Mouse (Mus musculus): Measurements from ENCODE around the gene Defb43. TPM values are rescaled to one million over a fixed set of nuclear protein-coding genes. Genes with fewer than 3 reads are reported as not detected.

Gene Defb43
- not detected in 2 replicates for polyA plus RNA-seq (2015; fragmentation: Nextera tagmentation; extraction: Ambion mirVana)

DNA sequence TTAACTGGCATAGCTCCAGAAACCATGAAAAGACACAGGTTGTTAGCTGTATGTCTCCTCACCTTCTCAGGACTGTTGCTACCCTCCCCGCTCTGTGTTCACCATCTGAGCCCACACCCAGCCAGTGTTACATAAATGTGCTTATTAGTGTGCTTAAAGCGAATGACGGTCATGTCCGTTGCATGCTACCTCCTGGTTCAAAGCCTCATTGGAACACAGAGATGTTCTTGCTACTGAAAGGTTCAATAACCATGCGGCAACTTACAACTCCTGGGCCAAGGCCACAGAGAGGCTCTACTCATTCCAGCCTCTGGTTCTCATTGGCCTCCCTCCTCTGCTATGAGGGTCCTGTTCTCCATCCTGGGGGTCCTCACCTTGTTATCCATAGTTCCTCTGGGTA lies at the start of gene Defb43:
Gene Defb43, plus strand, starts transcription at position 301 of the 400 bp plus-strand sequence.
- Histone ChIP-seq H3K36me3 (ENCODE audit: poor library complexity, severe bottlenecking) (no peaks in the 10 kb centered on the region), H3K9me3 (replicated peaks) (no peaks in the 10 kb centered on the region), H3K9ac (no peak within 1 kb of the TSS), H3K27ac (no peak within 1 kb of the TSS), H3K4me3 (no peak within 1 kb of the TSS), H3K4me2 (no peak within 1 kb of the TSS), H3K27me3 (no peaks in the 10 kb centered on the region), H3K4me1 (no peaks in the 10 kb centered on the region)
- WGBS: 96% methylated on average over 5 of the region's 5 CpGs
- ATAC-seq: no peak

DNA sequence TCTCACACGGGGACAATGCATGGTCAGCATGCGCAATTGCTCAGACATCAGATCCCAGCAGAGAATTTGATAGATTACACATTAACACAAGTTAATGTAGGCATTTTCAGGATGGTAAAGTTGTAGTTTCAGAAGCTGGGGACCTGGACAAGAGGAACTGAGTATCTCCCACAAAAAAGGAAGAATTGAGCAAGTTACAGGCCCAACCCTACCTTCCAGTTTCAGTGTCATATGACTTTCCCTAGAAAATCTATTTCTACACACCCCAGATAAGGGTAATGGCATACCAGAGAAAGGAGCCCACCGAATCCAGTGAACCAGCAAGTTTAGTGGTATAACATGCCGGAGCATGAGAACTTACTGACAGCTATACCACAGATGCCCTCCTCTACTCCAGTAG lies 47.9 kb upstream of the Defb43 start:
- peaks cover 15% of the 10 kb centered on the region for H3K36me3 ChIP-seq (ENCODE audit: poor library complexity, severe bottlenecking)
- H3K27ac ChIP-seq: no peak overlapping the region
- no peak overlapping the region for H3K4me3 ChIP-seq
- WGBS: 93% methylated on average over 4 of the region's 4 CpGs
- no peaks in the 10 kb centered on the region for H3K9me3 ChIP-seq (replicated peaks)
- peaks cover 8% of the 10 kb centered on the region; the same call in 1 of the 2 replicates for H3K4me1 ChIP-seq
- no peak overlapping the region for H3K4me2 ChIP-seq
- ATAC-seq: no peak
- no peak overlapping the region for H3K9ac ChIP-seq
- no peaks in the 10 kb centered on the region for H3K27me3 ChIP-seq

DNA sequence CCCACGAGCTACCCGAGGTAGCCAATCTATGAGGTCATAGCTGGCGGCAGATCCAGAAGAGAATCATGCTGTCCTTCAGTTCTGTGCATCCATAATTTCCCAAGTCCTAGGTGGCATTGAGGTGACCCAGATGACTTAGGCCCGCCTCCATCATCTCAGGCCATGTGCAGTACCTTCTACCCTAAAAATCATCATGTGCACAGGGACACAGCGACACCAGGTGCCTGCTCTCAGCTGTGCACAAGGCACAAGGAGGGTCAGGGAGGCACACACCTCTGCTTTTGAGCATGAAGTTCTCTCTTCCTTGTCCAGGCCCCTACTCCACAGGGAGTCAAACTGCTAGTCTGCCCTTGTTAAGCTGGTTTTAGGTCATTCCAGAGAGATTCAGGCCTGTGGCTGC lies 46.2 kb upstream of the Defb43 start:
- 0 out of 2 replicates have a peak, but pooled peaks cover 6% of the 10 kb centered on the region for H3K36me3 ChIP-seq (ENCODE audit: poor library complexity, severe bottlenecking)

DNA sequence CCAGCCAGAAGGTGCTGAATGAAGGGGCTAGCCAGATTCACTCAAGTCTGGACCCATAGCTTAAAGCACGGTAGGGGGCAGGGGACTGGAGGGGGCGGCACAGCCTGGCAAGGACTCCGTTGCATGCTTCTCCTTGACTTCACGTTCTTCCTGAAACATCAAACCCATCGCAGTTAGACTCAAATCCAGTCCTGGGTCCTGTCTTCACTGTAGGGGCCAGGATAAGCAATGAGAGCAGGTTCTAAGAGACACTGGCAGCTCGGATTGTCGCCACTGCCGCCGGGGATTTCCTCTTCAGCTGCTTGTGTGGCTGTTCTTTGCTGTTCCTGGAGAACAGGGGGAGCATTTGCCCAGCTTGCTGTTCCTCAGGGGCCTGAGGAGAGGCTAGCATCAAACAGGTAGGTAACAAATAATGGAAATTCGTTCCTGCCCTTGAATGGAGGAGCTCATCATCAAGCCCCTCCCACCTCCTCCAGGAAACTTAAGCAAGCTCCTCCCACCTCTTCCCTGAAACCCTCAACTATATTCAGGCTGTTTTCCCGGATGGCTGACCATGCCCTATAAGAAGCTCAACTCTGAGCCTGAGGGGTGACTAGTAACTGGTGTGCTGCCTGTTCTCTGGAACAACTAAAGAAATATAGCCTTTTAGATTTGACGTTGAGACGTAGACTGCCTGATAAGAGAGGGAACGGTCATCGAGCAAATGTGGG lies 45.6 kb upstream of the Defb43 start:
- Histone ChIP-seq H3K36me3 (ENCODE audit: poor library complexity, severe bottlenecking) (0 out of 2 replicates have a peak, but pooled peaks cover 6% of the 10 kb centered on the region), H3K27ac (no peak overlapping the region), H3K4me1 (peaks cover 8% of the 10 kb centered on the region; the same call in 1 of the 2 replicates), H3K27me3 (no peaks in the 10 kb centered on the region), H3K4me2 (peak overlapping the region; percentile 46), H3K9ac (no peak overlapping the region), H3K9me3 (replicated peaks) (no peaks in the 10 kb centered on the region), H3K4me3 (peak overlapping the region; percentile 22)
- 26% methylated on average over 15 of the region's 15 CpGs for WGBS
- no peak for ATAC-seq

More for the DNA sequence above, 46.2 kb upstream of the Defb43 start:
- Histone ChIP-seq H3K9ac (no peak overlapping the region), H3K27me3 (no peaks in the 10 kb centered on the region), H3K9me3 (replicated peaks) (no peaks in the 10 kb centered on the region), H3K4me1 (peaks cover 8% of the 10 kb centered on the region; the same call in 1 of the 2 replicates), H3K4me3 (no peak overlapping the region), H3K27ac (no peak overlapping the region), H3K4me2 (no peak overlapping the region)
- ATAC-seq: no peak
- WGBS: 85% methylated on average over 5 of the region's 5 CpGs

DNA sequence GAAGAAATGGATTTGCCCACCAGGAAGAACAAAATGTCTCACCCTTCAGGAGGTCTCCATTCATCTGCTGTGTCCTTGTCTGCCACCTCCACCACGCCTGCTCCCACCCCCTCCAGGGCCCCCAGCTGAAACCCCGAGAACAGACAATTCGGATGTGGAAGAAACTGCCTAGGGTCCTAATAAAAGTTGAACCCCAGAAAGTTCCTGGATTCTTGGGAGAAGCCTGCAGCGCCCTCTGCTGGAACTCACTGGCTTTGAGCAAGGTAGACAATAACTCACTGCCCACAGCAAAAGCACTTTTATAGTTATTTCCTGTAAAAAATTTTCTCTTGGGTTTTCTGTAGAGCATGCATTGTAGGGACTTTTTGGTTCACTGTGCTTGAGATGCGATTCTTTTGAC lies 36.5 kb upstream of the Defb43 start:
- no peaks in the 10 kb centered on the region for H3K36me3 ChIP-seq (ENCODE audit: poor library complexity, severe bottlenecking)
- H3K4me1 ChIP-seq: no peaks in the 10 kb centered on the region
- no peaks in the 10 kb centered on the region for H3K9me3 ChIP-seq (replicated peaks)
- ATAC-seq: no peak
- H3K4me2 ChIP-seq: no peak overlapping the region
- H3K27ac ChIP-seq: no peak overlapping the region
- H3K4me3 ChIP-seq: no peak overlapping the region
- no peak overlapping the region for H3K9ac ChIP-seq
- H3K27me3 ChIP-seq: no peaks in the 10 kb centered on the region
- 9% methylated on average over 5 of the region's 5 CpGs for WGBS

DNA sequence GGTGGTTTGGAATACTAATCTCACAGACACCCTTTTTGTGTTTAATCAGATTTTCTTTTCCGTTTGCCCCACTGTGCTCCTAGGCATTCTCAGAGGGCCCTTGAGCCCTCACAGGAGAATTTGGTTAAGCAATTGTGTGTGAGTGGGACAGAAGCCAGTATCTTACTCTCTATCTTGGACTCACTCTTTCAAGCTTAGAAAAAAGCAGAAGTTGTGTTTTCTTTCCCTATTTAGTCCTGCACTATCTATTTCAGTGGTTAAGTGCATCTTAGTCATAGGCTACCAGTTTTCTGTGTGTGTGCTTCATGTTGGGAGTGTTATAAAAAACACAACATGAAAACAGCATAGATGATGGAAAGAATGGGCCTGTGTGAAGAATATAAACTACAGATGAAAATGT lies 31.8 kb upstream of the Defb43 start:
- no peak overlapping the region for H3K4me2 ChIP-seq
- no peaks in the 10 kb centered on the region for H3K36me3 ChIP-seq (ENCODE audit: poor library complexity, severe bottlenecking)
- H3K27me3 ChIP-seq: no peaks in the 10 kb centered on the region
- H3K27ac ChIP-seq: no peak overlapping the region
- no peaks in the 10 kb centered on the region for H3K9me3 ChIP-seq (replicated peaks)
- no peak for ATAC-seq
- H3K9ac ChIP-seq: no peak overlapping the region
- H3K4me3 ChIP-seq: no peak overlapping the region
- no peaks in the 10 kb centered on the region for H3K4me1 ChIP-seq
- 70% methylated on average over 1 of the region's 1 CpGs for WGBS

DNA sequence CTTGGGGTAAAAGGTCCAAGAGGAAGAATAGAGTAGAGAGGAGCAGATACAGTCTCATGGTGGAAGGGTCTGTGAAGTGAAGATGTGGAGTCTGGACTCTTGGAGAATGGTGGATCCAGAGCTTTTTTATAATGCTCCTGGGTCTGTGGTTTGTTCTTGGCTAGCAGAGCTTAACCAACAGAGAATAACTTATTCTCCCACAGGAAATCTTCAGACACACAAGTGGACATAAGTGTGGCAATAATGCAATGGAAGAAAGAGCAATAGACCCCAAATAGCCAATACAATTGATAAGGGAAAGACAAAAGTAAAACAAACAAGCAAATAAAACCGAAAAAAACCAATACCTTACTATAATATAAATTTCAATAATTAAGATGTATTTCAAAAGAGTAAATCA lies 27.2 kb upstream of the Defb43 start, which contains the start of gene Defb48:
Gene Defb48, minus strand, starts transcription at position 101 of the 400 bp plus-strand sequence.
- Histone ChIP-seq H3K27ac (no peak within 1 kb of the TSS), H3K4me3 (no peak within 1 kb of the TSS), H3K4me1 (no peaks in the 10 kb centered on the region), H3K4me2 (no peak within 1 kb of the TSS), H3K9me3 (replicated peaks) (no peaks in the 10 kb centered on the region), H3K9ac (no peak within 1 kb of the TSS), H3K27me3 (no peaks in the 10 kb centered on the region), H3K36me3 (ENCODE audit: poor library complexity, severe bottlenecking) (no peaks in the 10 kb centered on the region)
- 62% methylated on average over 1 of the region's 1 CpGs for WGBS
- ATAC-seq: no peak

DNA sequence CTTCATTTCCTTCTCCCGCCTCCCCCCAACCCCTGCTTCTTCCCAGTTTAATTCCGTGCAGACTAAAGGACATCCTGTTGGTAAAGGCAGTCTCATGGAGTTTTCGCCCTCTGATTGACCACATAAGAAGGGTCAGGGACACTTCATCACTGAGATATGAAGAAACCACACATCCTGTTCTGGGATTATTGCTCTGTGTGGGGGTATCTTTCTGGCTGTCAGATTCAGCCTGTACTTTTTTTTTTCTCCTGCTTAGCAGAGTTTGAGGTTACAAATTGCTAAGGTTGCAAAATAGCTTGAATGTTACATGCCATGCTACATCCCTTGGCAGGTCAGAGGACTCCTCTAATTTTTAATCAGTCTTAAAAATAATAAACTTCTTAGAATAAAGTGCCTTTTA lies 20.3 kb upstream of the Defb43 start:
- Histone ChIP-seq H3K4me2 (no peak overlapping the region), H3K9ac (no peak overlapping the region), H3K4me1 (no peaks in the 10 kb centered on the region), H3K4me3 (no peak overlapping the region), H3K27ac (no peak overlapping the region), H3K9me3 (replicated peaks) (no peaks in the 10 kb centered on the region), H3K36me3 (ENCODE audit: poor library complexity, severe bottlenecking) (no peaks in the 10 kb centered on the region), H3K27me3 (no peaks in the 10 kb centered on the region)
- no peak for ATAC-seq
- WGBS: 85% methylated on average over 3 of the region's 3 CpGs

DNA sequence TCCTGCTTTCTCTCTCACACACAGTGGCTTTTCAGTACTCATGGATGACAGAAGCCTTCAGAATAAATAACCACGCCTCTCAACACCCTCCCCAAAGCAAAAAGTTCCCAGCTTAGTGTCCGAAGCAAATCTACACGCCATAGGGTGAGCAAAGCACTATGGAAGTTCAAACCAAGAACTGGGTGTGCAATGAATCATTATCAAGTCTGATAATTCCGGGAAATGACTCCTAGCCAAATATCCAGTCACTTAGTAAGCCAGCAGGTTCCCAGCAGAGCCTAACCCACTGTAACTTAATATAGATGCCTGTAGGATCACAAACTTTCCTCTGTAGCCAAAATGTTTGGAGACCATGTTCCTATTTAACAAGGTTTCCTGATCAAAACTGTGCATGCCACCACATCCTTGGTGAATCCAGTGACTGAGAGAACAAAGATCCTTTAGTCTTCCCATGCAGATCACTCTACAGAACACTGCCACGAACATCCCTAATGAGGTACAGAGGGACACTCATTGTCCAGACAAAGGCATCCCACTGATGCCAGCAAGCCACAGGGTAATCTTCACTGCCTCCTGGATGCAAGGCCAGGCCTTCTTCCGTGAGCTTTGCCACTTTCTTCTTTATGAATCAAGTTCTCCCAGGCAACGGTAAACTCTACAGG lies 19.6 kb upstream of the Defb43 start:
- H3K4me1 ChIP-seq: no peaks in the 10 kb centered on the region
- H3K9ac ChIP-seq: no peak overlapping the region
- no peaks in the 10 kb centered on the region for H3K36me3 ChIP-seq (ENCODE audit: poor library complexity, severe bottlenecking)
- no peak overlapping the region for H3K4me2 ChIP-seq
- H3K27ac ChIP-seq: no peak overlapping the region
- H3K4me3 ChIP-seq: no peak overlapping the region
- no peaks in the 10 kb centered on the region for H3K27me3 ChIP-seq
- no peaks in the 10 kb centered on the region for H3K9me3 ChIP-seq (replicated peaks)
- ATAC-seq: no peak
- WGBS: 53% methylated on average over 7 of the region's 7 CpGs

DNA sequence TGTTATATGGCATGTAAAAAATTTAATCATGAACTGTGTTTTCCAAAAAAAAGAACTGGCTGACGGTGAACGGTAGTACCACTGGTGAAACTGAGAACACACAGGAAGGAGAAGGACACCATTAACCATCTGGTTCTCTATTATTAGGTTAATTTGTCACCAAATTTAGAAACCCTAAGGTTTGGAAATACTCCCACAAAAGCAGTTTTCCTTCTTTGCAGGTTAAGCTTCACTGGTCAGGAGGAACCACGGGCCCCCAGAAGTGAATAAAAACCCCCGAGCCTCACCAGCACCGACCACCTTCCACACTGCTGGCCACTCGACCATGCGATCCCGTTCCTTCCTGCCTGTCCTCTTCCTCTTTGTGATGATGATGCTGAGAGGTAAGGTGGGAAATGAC lies 13.8 kb upstream of the Defb43 start, which contains the start of gene Defb47:
Gene Defb47, plus strand, starts transcription at position 301 of the 400 bp plus-strand sequence.
- Histone ChIP-seq H3K27me3 (no peaks in the 10 kb centered on the region), H3K4me3 (no peak within 1 kb of the TSS), H3K4me1 (no peaks in the 10 kb centered on the region), H3K9me3 (replicated peaks) (no peaks in the 10 kb centered on the region), H3K9ac (no peak within 1 kb of the TSS), H3K36me3 (ENCODE audit: poor library complexity, severe bottlenecking) (no peaks in the 10 kb centered on the region), H3K4me2 (no peak within 1 kb of the TSS), H3K27ac (no peak within 1 kb of the TSS)
- whole genome bisulfite sequencing: 90% methylated on average over 8 of the region's 8 CpGs
- ATAC-seq: no peak

DNA sequence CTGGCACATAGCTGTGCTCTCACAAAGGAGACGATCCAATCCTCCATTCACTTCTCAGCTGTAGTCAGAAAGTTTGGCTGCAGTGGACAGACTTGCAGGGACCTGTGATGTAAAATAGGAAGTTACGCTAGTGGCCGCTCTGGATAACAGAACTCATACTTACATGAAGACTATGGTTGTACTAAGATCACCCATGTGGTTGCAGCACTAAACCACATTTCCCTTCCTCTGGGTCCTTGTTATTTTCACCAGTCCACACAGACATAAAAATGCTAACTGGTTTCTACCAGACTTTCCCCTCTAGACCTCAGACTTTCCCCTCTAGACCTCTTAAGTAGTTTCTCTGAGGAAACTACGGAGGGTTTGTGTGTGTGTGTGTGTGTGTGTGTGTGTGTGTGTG lies 12.6 kb upstream of the Defb43 start:
- no peak for ATAC-seq
- Histone ChIP-seq H3K4me3 (no peak overlapping the region), H3K27ac (no peak overlapping the region), H3K36me3 (ENCODE audit: poor library complexity, severe bottlenecking) (no peaks in the 10 kb centered on the region), H3K9me3 (replicated peaks) (no peaks in the 10 kb centered on the region), H3K4me2 (no peak overlapping the region), H3K4me1 (no peaks in the 10 kb centered on the region), H3K9ac (no peak overlapping the region), H3K27me3 (no peaks in the 10 kb centered on the region)
- 90% methylated on average over 4 of the region's 4 CpGs for WGBS

DNA sequence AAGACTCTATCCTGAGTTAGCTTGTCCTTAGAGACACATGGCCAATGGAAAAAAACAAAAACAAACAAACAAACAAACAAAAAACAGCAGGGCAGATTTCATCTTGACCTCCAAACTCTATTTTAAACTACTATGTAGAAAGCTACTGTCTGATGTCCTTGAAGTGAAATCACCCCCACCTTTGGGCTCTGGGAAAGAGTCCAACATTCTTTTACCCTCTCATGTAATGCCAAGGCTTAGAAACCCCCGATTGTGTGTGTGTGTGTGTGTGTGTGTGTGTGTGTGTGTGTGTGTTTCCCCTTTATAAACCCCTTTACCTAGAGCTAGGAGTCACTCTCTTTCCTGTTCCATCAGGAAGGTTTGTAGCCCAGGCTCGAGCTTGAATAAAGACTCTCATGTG lies 9.0 kb upstream of the Defb43 start:
- WGBS: 68% methylated on average over 2 of the region's 2 CpGs
- H3K9me3 ChIP-seq (replicated peaks): no peaks in the 10 kb centered on the region
- H3K4me2 ChIP-seq: no peak overlapping the region
- no peak overlapping the region for H3K27ac ChIP-seq
- H3K4me3 ChIP-seq: no peak overlapping the region
- H3K27me3 ChIP-seq: no peaks in the 10 kb centered on the region
- H3K36me3 ChIP-seq (ENCODE audit: poor library complexity, severe bottlenecking): no peaks in the 10 kb centered on the region
- H3K9ac ChIP-seq: no peak overlapping the region
- H3K4me1 ChIP-seq: no peaks in the 10 kb centered on the region
- no peak for ATAC-seq

Measured in forebrain, embryonic 13.5 days (tissue).